ENCODE assay signal across 9 mouse cellular contexts in the genomic region with DNA sequence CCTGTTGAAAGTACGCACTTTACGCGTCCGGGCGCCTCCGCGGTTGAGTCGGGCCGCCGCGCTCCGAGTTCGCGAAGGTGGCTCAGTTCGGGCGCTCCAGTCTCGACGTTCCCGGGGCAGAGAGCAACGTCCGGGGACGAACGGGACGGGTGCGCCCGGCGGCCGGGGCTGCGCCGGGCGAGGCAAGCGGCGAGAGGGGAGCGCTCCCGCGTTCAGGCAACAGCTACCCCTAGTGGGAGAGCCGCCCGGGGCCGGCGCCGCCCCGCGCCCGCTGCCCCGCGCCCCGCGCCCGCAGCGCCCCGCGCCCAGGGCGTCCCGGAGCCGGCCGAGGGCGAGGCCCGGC. TPM values are rescaled to one million over a fixed set of nuclear protein-coding genes. Genes with fewer than 3 reads are reported as not detected.
DNase-seq lines count a peak whose midpoint lies in the region; ATAC-seq lines count a peak whose summit lies in the region.
"Had no signal": no experiment of that assay in that cellular context is flagged by ENCODE, and none has a peak within 500 bp of the region (broad histone marks: within the 10 kb centered on the region; RNA-seq: fewer than 3 reads in every experiment).

No protein-coding gene starts in this region.

- under 1% methylated on average over 58 of the region's 58 CpGs for WGBS in forebrain, embryonic 10.5 days
- under 1% methylated on average over 34 of the region's 58 CpGs for WGBS in intestine, embryonic 15.5 days
- 2% methylated on average over 57 of the region's 58 CpGs for WGBS in liver, embryonic 15.5 days (ENCODE audit: insufficient replicate concordance)

- no peaks in the 10 kb centered on the region for H3K36me3 ChIP-seq in forebrain, embryonic 10.5 days (replicated peaks)
- H3K36me3 ChIP-seq in intestine, embryonic 15.5 days = no peaks in the 10 kb centered on the region
- no peaks in the 10 kb centered on the region for H3K36me3 ChIP-seq in liver, embryonic 15.5 days (replicated peaks)

- peak; percentile 48 for ATAC-seq in intestine, embryonic 15.5 days
- peak; percentile 20; the same call in 1 of the 2 replicates for ATAC-seq in liver, embryonic 15.5 days (ENCODE audit: insufficient read depth)
- no peak for ATAC-seq in megakaryocyte, adult 5-6 weeks (ENCODE audit: poor library complexity, severe bottlenecking)

- no peaks in the 10 kb centered on the region for H3K9me3 ChIP-seq in forebrain, embryonic 10.5 days
- no peaks in the 10 kb centered on the region for H3K9me3 ChIP-seq in intestine, embryonic 15.5 days
- no peaks in the 10 kb centered on the region for H3K9me3 ChIP-seq in liver, embryonic 15.5 days (replicated peaks)

- no peak overlapping the region for H3K27ac ChIP-seq in forebrain, embryonic 10.5 days
- H3K27ac ChIP-seq in intestine, embryonic 15.5 days = no peak overlapping the region
- H3K27ac ChIP-seq in liver, embryonic 15.5 days (replicated peaks) = no peak overlapping the region

- peak overlapping the region; percentile 87 for H3K4me2 ChIP-seq in intestine, embryonic 15.5 days (replicated peaks)
- peak overlapping the region; percentile 57 for H3K4me2 ChIP-seq in liver, embryonic 15.5 days

- peak overlapping the region; percentile 13; the same call in 1 of the 2 replicates for H3K9ac ChIP-seq in intestine, embryonic 15.5 days
- H3K9ac ChIP-seq in liver, embryonic 15.5 days = no peak overlapping the region

- peaks cover 47% of the 10 kb centered on the region for H3K4me1 ChIP-seq in forebrain, embryonic 10.5 days
- H3K4me1 ChIP-seq in intestine, embryonic 15.5 days (replicated peaks) = peaks cover 22% of the 10 kb centered on the region
- H3K4me1 ChIP-seq in liver, embryonic 15.5 days (replicated peaks) = no peaks in the 10 kb centered on the region

- peak; percentile 69 to 80 for DNase-seq in adrenal gland, adult (ENCODE audit: inconsistent age in 2 of 2, low spot score in 1 of 2)
- DNase-seq in adrenal gland, adult 8-10 months = no peak
- peak; percentile 25 for DNase-seq in forebrain, embryonic 10.5 days (ENCODE audit: extremely low spot score, low spot score)
- DNase-seq in retina, embryonic 14.5 days (ENCODE audit: low spot score) = peak; percentile 66
- no peak for DNase-seq in frontal cortex, postnatal 25 days (ENCODE audit: low spot score in 2 of 2)

- peak overlapping the region; percentile 49 for H3K4me3 ChIP-seq in forebrain, embryonic 10.5 days
- peak overlapping the region; percentile 50 for H3K4me3 ChIP-seq in intestine, embryonic 15.5 days (replicated peaks)
- H3K4me3 ChIP-seq in liver, embryonic 15.5 days (replicated peaks) = peak overlapping the region; percentile 42

- peaks cover 98% of the 10 kb centered on the region for H3K27me3 ChIP-seq in forebrain, embryonic 10.5 days (ENCODE audit: poor library complexity, severe bottlenecking)
- H3K27me3 ChIP-seq in intestine, embryonic 15.5 days (replicated peaks) = peaks cover 81% of the 10 kb centered on the region
- peaks cover 84% of the 10 kb centered on the region for H3K27me3 ChIP-seq in liver, embryonic 15.5 days

RNA-seq across cellular contexts. Expression of a gene that starts 0.9 kb away (rescaled TPM):
- 1 to 10 TPM in 2 of 4 experiments, under 1 TPM in 2; 0.23 to 3.6 (median 1.9) TPM for total RNA-seq in adrenal gland, adult 8-10 months (2022)
- polyA plus RNA-seq in forebrain, embryonic 10.5 days (2016; fragmentation: Nextera tagmentation; extraction: Ambion mirVana) = 2.3 and 2.5 TPM in 2 replicates
- polyA plus RNA-seq in intestine, embryonic 15.5 days (2015; fragmentation: Nextera tagmentation; extraction: Ambion mirVana) = 1.7 and 2.2 TPM in 2 replicates
- polyA plus RNA-seq in liver, embryonic 15.5 days (2015; fragmentation: Nextera tagmentation; extraction: Ambion mirVana) = 0.07 and 0.15 TPM in 2 replicates
- total RNA-seq in megakaryocyte, adult 5-6 weeks (2015) = not detected in 2 replicates
- not detected in 2 replicates for total RNA-seq in megakaryocyte, adult 5-6 weeks (2017)
- total RNA-seq: common myeloid progenitor, adult 5-6 weeks had no signal

Comparison
In these comparisons a context has a peak if more than half of its experiments do, and no peak if none do; other contexts are left out.
1. DNase-seq: peak in adrenal gland, adult (2 of 2), forebrain, embryonic 10.5 days (single experiment) and retina, embryonic 14.5 days (single experiment); none in adrenal gland, adult 8-10 months (single experiment) and frontal cortex, postnatal 25 days (0 of 2).
2. Peak in every context shown above with its lines, with median percentiles within 50 percentile points of each other: H3K4me3 ChIP-seq.